Mouse (Mus musculus) heart, embryonic 11.5 days (tissue): ENCODE data around the gene Pck2. TPM values are rescaled to one million over a fixed set of nuclear protein-coding genes. Genes with fewer than 3 reads are reported as not detected.

ENCODE experiments used
- ATAC-seq: fragments of 200-750 bp; cut with Nextera tagmentation; replicated peaks from 2 replicates; pipeline ENCODE4 v1.8.0; 2017; ENCODE audit warnings: moderate library complexity; ENCODE audit not compliant: insufficient number of reproducible peaks, low FRiP score, low TSS enrichment
- H3K27ac ChIP-seq: fragments of 300-500 bp; sonication (generic); 2 replicates; pipeline ENCODE4 v1.5.1; 2014; ENCODE audit warnings: mild to moderate bottlenecking, low read depth, low read length
- H3K27me3 ChIP-seq: fragments of 300-500 bp; sonication (generic); 2 replicates; pipeline ENCODE4 v1.6.1; 2014; ENCODE audit warnings: mild to moderate bottlenecking, low read length, mixed read lengths; ENCODE audit not compliant: control insufficient read depth, insufficient read depth
- H3K36me3 ChIP-seq: fragments of 300-500 bp; sonication (generic); 2 replicates; pipeline ENCODE4 v1.6.1; 2014; ENCODE audit warnings: mild to moderate bottlenecking, low read length, moderate library complexity, mixed read lengths; ENCODE audit not compliant: control insufficient read depth, insufficient read depth
- H3K4me1 ChIP-seq: fragments of 300-500 bp; sonication (generic); 2 replicates; pipeline ENCODE4 v1.6.1; 2014; ENCODE audit warnings: low read length; ENCODE audit not compliant: control insufficient read depth, insufficient read depth
- H3K4me2 ChIP-seq: fragments of 300-500 bp; sonication (generic); 2 replicates; pipeline ENCODE4 v1.6.1; 2014; ENCODE audit warnings: mild to moderate bottlenecking, moderate library complexity
- H3K4me3 ChIP-seq: fragments of 300-500 bp; sonication (generic); 2 replicates; pipeline ENCODE4 v1.5.1; 2014; ENCODE audit warnings: low read depth, low read length
- H3K9ac ChIP-seq: fragments of 300-500 bp; sonication (generic); 2 replicates; pipeline ENCODE4 v1.6.1; 2014; ENCODE audit warnings: mild to moderate bottlenecking, low read depth, low read length, moderate library complexity
- H3K9me3 ChIP-seq: fragments of 300-500 bp; sonication (generic); replicated peaks from 2 replicates; pipeline ENCODE4 v1.6.1; 2016; ENCODE audit warnings: low read length; ENCODE audit not compliant: control insufficient read depth
- WGBS: fragments of 180-500 bp; shearing (Covaris S2); extraction: QIAGEN DNeasy Blood & Tissue Kit; methylation state at CpG from one replicate; pipeline ENCODE4 v1.1.7; 2014; ENCODE audit not compliant: insufficient replicate concordance; 5-methylcytosine and 5-hydroxymethylcytosine counted together
- polyA plus RNA-seq: library from polyadenylated mRNA; unstranded; fragments of >200 nt; fragmentation: Nextera tagmentation; extraction: Ambion mirVana; gene quantifications from 2 replicates; pipeline ENCODE4 v1.2.1, GENCODE M21; 2014

Gene Pck2
- polyA plus RNA-seq, 1 experiment from 2014 or later = 28.0 TPM

GRCm38 (mm10) chr14:55520451-55521361, 19.4 kb upstream of the Pck2 start:
- peaks cover 6% of the 10 kb centered on the region for H3K4me1 ChIP-seq
- H3K9ac ChIP-seq = peak overlapping the region; percentile 39; the same call in 1 of the 2 replicates
- no peak for ATAC-seq
- WGBS = under 1% methylated on average over 61 of the region's 61 CpGs
- H3K4me3 ChIP-seq = peak overlapping the region; percentile 54
- H3K27ac ChIP-seq = no peak overlapping the region
- H3K9me3 ChIP-seq = no peaks in the 10 kb centered on the region
- H3K36me3 ChIP-seq = no peaks in the 10 kb centered on the region
- H3K27me3 ChIP-seq = peaks cover 73% of the 10 kb centered on the region
- H3K4me2 ChIP-seq = peak overlapping the region; percentile 95

- Histone ChIP-seq H3K9me3 (no peaks in the 10 kb centered on the region), H3K4me2 (no peak overlapping the region), H3K27ac (no peak overlapping the region), H3K36me3 (no peaks in the 10 kb centered on the region), H3K4me3 (no peak overlapping the region), H3K4me1 (peaks cover 6% of the 10 kb centered on the region), H3K27me3 (peaks cover 52% of the 10 kb centered on the region), H3K9ac (no peak overlapping the region)
- 46% methylated on average over 4 of the region's 4 CpGs for WGBS
- no peak for ATAC-seq
Measured at GRCm38 (mm10) chr14:55524062-55524461, 16.0 kb upstream of the Pck2 start.

GRCm38 (mm10) chr14:55524785-55525184, 15.3 kb upstream of the Pck2 start, which contains the start of gene Nrl:
Gene Nrl (minus strand): TSS chr14:55524981.
- no peak for ATAC-seq
- Histone ChIP-seq H3K36me3 (no peaks in the 10 kb centered on the region), H3K9me3 (no peaks in the 10 kb centered on the region), H3K4me1 (peaks cover 6% of the 10 kb centered on the region), H3K4me3 (no peak within 1 kb of the TSS), H3K4me2 (peak within 1 kb of the TSS; percentile 1; the same call in 1 of the 2 replicates), H3K27me3 (peaks cover 51% of the 10 kb centered on the region), H3K27ac (no peak within 1 kb of the TSS), H3K9ac (no peak within 1 kb of the TSS)
- WGBS = 6% methylated on average over 8 of the region's 8 CpGs

- Histone ChIP-seq H3K27me3 (peaks cover 32% of the 10 kb centered on the region), H3K4me1 (peaks cover 6% of the 10 kb centered on the region; the same call in 1 of the 2 replicates), H3K9ac (no peak overlapping the region), H3K9me3 (no peaks in the 10 kb centered on the region), H3K4me3 (no peak overlapping the region), H3K36me3 (no peaks in the 10 kb centered on the region), H3K27ac (no peak overlapping the region), H3K4me2 (no peak overlapping the region)
- 65% methylated on average over 2 of the region's 2 CpGs for WGBS
- no peak for ATAC-seq
Measured at GRCm38 (mm10) chr14:55526674-55527073, 13.4 kb upstream of the Pck2 start.

GRCm38 (mm10) chr14:55527940-55528339, 12.1 kb upstream of the Pck2 start:
- ATAC-seq = no peak
- H3K36me3 ChIP-seq = no peaks in the 10 kb centered on the region
- H3K4me3 ChIP-seq = no peak overlapping the region
- no peaks in the 10 kb centered on the region for H3K9me3 ChIP-seq
- H3K27ac ChIP-seq = no peak overlapping the region
- peaks cover 6% of the 10 kb centered on the region; the same call in 1 of the 2 replicates for H3K4me1 ChIP-seq
- peaks cover 19% of the 10 kb centered on the region for H3K27me3 ChIP-seq
- WGBS = 24% methylated on average over 3 of the region's 3 CpGs
- H3K9ac ChIP-seq = no peak overlapping the region
- H3K4me2 ChIP-seq = no peak overlapping the region

GRCm38 (mm10) chr14:55536116-55536745, 3.8 kb upstream of the Pck2 start:
- WGBS = 35% methylated on average over 6 of the region's 6 CpGs
- no peaks in the 10 kb centered on the region for H3K27me3 ChIP-seq
- no peak overlapping the region for H3K27ac ChIP-seq
- no peak overlapping the region for H3K9ac ChIP-seq
- no peak overlapping the region for H3K4me3 ChIP-seq
- H3K4me2 ChIP-seq = no peak overlapping the region
- no peak for ATAC-seq
- no peaks in the 10 kb centered on the region for H3K9me3 ChIP-seq
- H3K4me1 ChIP-seq = peaks cover 6% of the 10 kb centered on the region
- no peaks in the 10 kb centered on the region for H3K36me3 ChIP-seq

GRCm38 (mm10) chr14:55540787-55541321, 788 bp downstream of the Pck2 start:
- Histone ChIP-seq H3K27ac (peak overlapping the region; percentile 87), H3K4me1 (peaks cover 12% of the 10 kb centered on the region)
- 3% methylated on average over 10 of the region's 10 CpGs for WGBS

GRCm38 (mm10) chr14:55542268-55542667, 2.2 kb downstream of the Pck2 start:
- H3K9me3 ChIP-seq = no peaks in the 10 kb centered on the region
- H3K27me3 ChIP-seq = no peaks in the 10 kb centered on the region
- H3K27ac ChIP-seq = no peak overlapping the region
- peaks cover 4% of the 10 kb centered on the region; the same call in 1 of the 2 replicates for H3K36me3 ChIP-seq
- no peak overlapping the region for H3K4me3 ChIP-seq
- ATAC-seq = no peak
- H3K4me1 ChIP-seq = peaks cover 12% of the 10 kb centered on the region
- 96% methylated on average over 12 of the region's 12 CpGs for WGBS
- no peak overlapping the region for H3K4me2 ChIP-seq
- no peak overlapping the region for H3K9ac ChIP-seq

More at GRCm38 (mm10) chr14:55540787-55541321, 788 bp downstream of the Pck2 start:
- Histone ChIP-seq H3K4me2 (peak overlapping the region; percentile 90), H3K9me3 (no peaks in the 10 kb centered on the region), H3K36me3 (peaks cover 4% of the 10 kb centered on the region; the same call in 1 of the 2 replicates), H3K4me3 (peak overlapping the region; percentile 74), H3K27me3 (no peaks in the 10 kb centered on the region), H3K9ac (peak overlapping the region; percentile 85)
- ATAC-seq = no peak
